Mouse (Mus musculus) stomach, embryonic 16.5 days (tissue): ENCODE data around the gene Tsen15. TPM values are rescaled to one million over a fixed set of nuclear protein-coding genes. Genes with fewer than 3 reads are reported as not detected.

Experiments used
- ATAC-seq: fragments of 200-750 bp; cut with Nextera tagmentation; 2 replicates; pipeline ENCODE4 v1.8.0; 2017; ENCODE audit warnings: moderate number of reproducible peaks, moderate TSS enrichment; ENCODE audit not compliant: insufficient read depth, low FRiP score
- H3K27ac ChIP-seq: fragments of 300-500 bp; sonication (generic); 2 replicates; pipeline ENCODE4 v1.5.1; 2014; ENCODE audit warnings: low read length
- H3K27me3 ChIP-seq: fragments of 300-500 bp; sonication (generic); 2 replicates; pipeline ENCODE4 v1.6.1; 2014; ENCODE audit warnings: low read length, control low read depth, mixed read lengths; ENCODE audit not compliant: control insufficient read depth, insufficient read depth
- H3K36me3 ChIP-seq: fragments of 300-500 bp; sonication (generic); 2 replicates; pipeline ENCODE4 v1.6.1; 2014; ENCODE audit warnings: low read length; ENCODE audit not compliant: control insufficient read depth, insufficient read depth
- H3K4me1 ChIP-seq: fragments of 300-500 bp; sonication (generic); 2 replicates; pipeline ENCODE4 v1.6.1; 2014; ENCODE audit warnings: low read length, control low read depth, mixed read lengths; ENCODE audit not compliant: control insufficient read depth, insufficient read depth
- H3K4me2 ChIP-seq: fragments of 300-500 bp; sonication (generic); 2 replicates; pipeline ENCODE4 v1.6.1; 2014; ENCODE audit warnings: low read depth, low read length, mixed read lengths
- H3K4me3 ChIP-seq: fragments of 300-500 bp; sonication (generic); replicated peaks from 2 replicates; pipeline ENCODE4 v1.5.1; 2014; ENCODE audit warnings: mild to moderate bottlenecking, low read length
- H3K9ac ChIP-seq: fragments of 300-500 bp; sonication (generic); 2 replicates; pipeline ENCODE4 v1.6.1; 2014; ENCODE audit warnings: low read length
- H3K9me3 ChIP-seq: fragments of 300-500 bp; sonication (generic); replicated peaks from 2 replicates; pipeline ENCODE4 v1.6.1; 2016; ENCODE audit warnings: low read length, control low read depth; ENCODE audit not compliant: control insufficient read depth
- WGBS: fragments of 180-500 bp; shearing (Covaris S2); extraction: QIAGEN DNeasy Blood & Tissue Kit; methylation state at CpG from one replicate; pipeline ENCODE4 v1.1.7; 2014; 5-methylcytosine and 5-hydroxymethylcytosine counted together
- polyA plus RNA-seq: library from polyadenylated mRNA; unstranded; fragments of >200 nt; fragmentation: Nextera tagmentation; extraction: Ambion mirVana; gene quantifications from 2 replicates; pipeline ENCODE4 v1.2.1, GENCODE M21; 2015

The Tsen15 gene
- 54.3 and 62.3 TPM in 2 replicates for polyA plus RNA-seq

- under 1% methylated on average over 57 of the region's 57 CpGs for WGBS
- Histone ChIP-seq H3K9me3 (no peaks in the 10 kb centered on the region), H3K4me1 (0 out of 2 replicates have a peak, but pooled peaks cover 5% of the 10 kb centered on the region), H3K36me3 (no peaks in the 10 kb centered on the region), H3K4me3 (peak within 1 kb of the TSS; percentile 93), H3K27ac (peak within 1 kb of the TSS; percentile 46; the same call in 1 of the 2 replicates), H3K9ac (peak within 1 kb of the TSS; percentile 96), H3K27me3 (no peaks in the 10 kb centered on the region), H3K4me2 (peak within 1 kb of the TSS; percentile 79)
- peak; percentile 99 for ATAC-seq
These were observed at the start of gene Tsen15 for GRCm38 (mm10) chr1:152386188-152386835. Gene Tsen15, minus strand, starts transcription at chr1:152386688.

- Histone ChIP-seq H3K27ac (no peak overlapping the region), H3K36me3 (no peaks in the 10 kb centered on the region), H3K27me3 (no peaks in the 10 kb centered on the region), H3K4me2 (no peak overlapping the region), H3K4me3 (no peak overlapping the region), H3K4me1 (no peaks in the 10 kb centered on the region), H3K9ac (no peak overlapping the region), H3K9me3 (no peaks in the 10 kb centered on the region)
- 62% methylated on average over 4 of the region's 4 CpGs for WGBS
- no peak for ATAC-seq
These were observed 47.7 kb upstream of the Tsen15 start for GRCm38 (mm10) chr1:152434166-152434565.

DNA sequence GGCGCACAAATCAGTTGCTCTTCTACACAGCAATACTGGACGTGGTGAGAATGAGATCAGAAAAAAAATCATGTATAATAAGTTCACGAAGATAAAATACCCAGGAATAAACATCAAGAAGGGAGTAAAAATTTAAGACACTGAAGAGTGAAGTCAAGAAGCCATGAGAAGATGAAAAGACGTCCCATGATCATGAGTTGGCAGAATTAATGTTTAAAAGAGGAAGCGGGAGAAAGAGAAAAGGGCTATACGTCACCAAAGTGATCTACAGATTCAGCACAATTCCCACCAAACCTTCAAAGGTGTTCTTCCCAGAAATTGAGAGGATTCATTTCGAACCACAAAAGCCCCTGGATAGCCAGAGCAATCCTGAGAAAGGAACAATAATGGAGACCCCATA lies 43.3 kb upstream of the Tsen15 start:
- 81% methylated on average over 7 of the region's 7 CpGs for WGBS
- no peak for ATAC-seq
- Histone ChIP-seq H3K36me3 (no peaks in the 10 kb centered on the region), H3K27me3 (no peaks in the 10 kb centered on the region), H3K4me3 (no peak overlapping the region), H3K27ac (no peak overlapping the region), H3K9me3 (no peaks in the 10 kb centered on the region), H3K4me1 (no peaks in the 10 kb centered on the region), H3K4me2 (no peak overlapping the region), H3K9ac (no peak overlapping the region)

DNA sequence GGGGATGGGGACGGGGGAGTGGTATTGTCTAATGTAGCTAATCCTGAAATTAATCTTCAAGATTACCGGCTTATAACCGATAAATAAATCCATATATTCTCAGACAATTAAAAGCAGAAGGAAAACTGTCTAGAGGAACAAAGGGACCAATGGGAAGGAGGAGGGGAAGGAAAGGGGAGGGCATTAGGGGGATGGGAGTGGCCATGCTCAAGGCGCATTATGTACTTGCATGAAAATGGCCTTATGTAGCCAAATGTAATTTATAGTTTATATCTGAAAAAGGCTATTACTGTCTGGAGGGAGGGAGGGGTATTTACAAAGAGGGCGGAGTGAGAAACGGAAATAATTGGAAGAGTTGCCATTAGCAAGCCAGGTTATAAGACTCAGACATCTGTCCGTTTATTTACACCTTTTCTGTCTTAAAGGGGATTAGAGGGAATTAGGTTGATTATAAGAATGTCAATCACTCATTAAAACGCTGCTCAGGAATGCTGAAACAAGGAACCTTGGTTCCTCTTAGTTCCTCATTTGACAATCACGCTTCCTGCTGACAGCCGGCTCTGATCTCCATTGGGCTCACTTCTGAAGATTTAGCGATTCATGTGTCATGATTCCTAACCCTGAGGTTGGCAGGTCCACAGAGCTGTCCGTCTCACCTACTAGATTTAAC lies 41.6 kb upstream of the Tsen15 start:
- Histone ChIP-seq H3K4me3 (no peak overlapping the region; the same call in 1 of the 2 replicates), H3K27ac (no peak overlapping the region), H3K36me3 (no peaks in the 10 kb centered on the region), H3K4me1 (no peaks in the 10 kb centered on the region), H3K9me3 (no peaks in the 10 kb centered on the region), H3K27me3 (no peaks in the 10 kb centered on the region), H3K4me2 (peak overlapping the region; percentile 32; the same call in 1 of the 2 replicates), H3K9ac (no peak overlapping the region)
- no peak for ATAC-seq
- 45% methylated on average over 12 of the region's 12 CpGs for WGBS

- Histone ChIP-seq H3K9me3 (no peaks in the 10 kb centered on the region), H3K27ac (no peak overlapping the region), H3K27me3 (no peaks in the 10 kb centered on the region), H3K4me2 (no peak overlapping the region), H3K9ac (no peak overlapping the region), H3K4me1 (no peaks in the 10 kb centered on the region), H3K4me3 (no peak overlapping the region), H3K36me3 (no peaks in the 10 kb centered on the region)
- WGBS: 84% methylated on average over 3 of the region's 3 CpGs
- ATAC-seq: no peak
These were observed 36.6 kb upstream of the Tsen15 start for GRCm38 (mm10) chr1:152423052-152423451.

GRCm38 (mm10) chr1:152422295-152422694 lies 35.8 kb upstream of the Tsen15 start:
- no peak overlapping the region for H3K4me2 ChIP-seq
- WGBS: 51% methylated on average over 3 of the region's 3 CpGs
- H3K27me3 ChIP-seq: no peaks in the 10 kb centered on the region
- no peak overlapping the region for H3K9ac ChIP-seq
- ATAC-seq: no peak
- H3K4me1 ChIP-seq: no peaks in the 10 kb centered on the region
- H3K9me3 ChIP-seq: no peaks in the 10 kb centered on the region
- H3K27ac ChIP-seq: no peak overlapping the region
- H3K4me3 ChIP-seq: no peak overlapping the region
- no peaks in the 10 kb centered on the region for H3K36me3 ChIP-seq

DNA sequence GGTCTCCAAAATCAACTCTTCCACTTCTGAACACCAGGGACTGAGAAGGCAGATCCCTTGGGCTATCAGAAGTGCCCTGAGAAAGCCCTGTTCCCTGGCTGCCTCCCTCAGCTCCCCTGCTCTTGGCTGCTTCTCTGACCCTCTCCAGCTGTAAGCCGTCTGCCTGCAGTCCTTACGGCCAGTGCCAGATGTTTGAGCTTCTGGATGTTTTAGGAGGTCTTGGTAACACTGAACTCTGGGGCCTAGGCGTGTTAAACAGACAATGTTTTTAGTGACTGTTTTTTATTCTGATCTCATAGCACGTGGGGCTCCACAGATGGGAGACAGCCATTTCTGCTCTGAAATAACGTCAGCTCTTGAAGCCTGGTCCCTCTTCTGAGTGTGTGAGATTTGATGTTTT lies 31.1 kb upstream of the Tsen15 start:
- Histone ChIP-seq H3K4me3 (no peak overlapping the region), H3K36me3 (no peaks in the 10 kb centered on the region), H3K4me2 (no peak overlapping the region), H3K27me3 (no peaks in the 10 kb centered on the region), H3K9me3 (no peaks in the 10 kb centered on the region), H3K27ac (no peak overlapping the region), H3K4me1 (peaks cover 5% of the 10 kb centered on the region), H3K9ac (no peak overlapping the region)
- ATAC-seq: peak; percentile 87
- 24% methylated on average over 5 of the region's 5 CpGs for WGBS

- Histone ChIP-seq H3K9me3 (no peaks in the 10 kb centered on the region; the same call in 1 of the 2 replicates), H3K36me3 (no peaks in the 10 kb centered on the region), H3K27ac (no peak overlapping the region), H3K4me1 (peaks cover 5% of the 10 kb centered on the region), H3K27me3 (no peaks in the 10 kb centered on the region), H3K4me3 (no peak overlapping the region), H3K4me2 (no peak overlapping the region), H3K9ac (no peak overlapping the region)
- peak; percentile 35; the same call in 1 of the 2 replicates for ATAC-seq
- 50% methylated on average over 13 of the region's 13 CpGs for WGBS
These were observed 29.9 kb upstream of the Tsen15 start for GRCm38 (mm10) chr1:152416306-152416904.

GRCm38 (mm10) chr1:152414451-152414850 lies 28.0 kb upstream of the Tsen15 start:
- H3K9ac ChIP-seq: no peak overlapping the region
- no peaks in the 10 kb centered on the region; the same call in 1 of the 2 replicates for H3K9me3 ChIP-seq
- H3K4me1 ChIP-seq: peaks cover 5% of the 10 kb centered on the region
- no peak overlapping the region for H3K4me3 ChIP-seq
- H3K27me3 ChIP-seq: no peaks in the 10 kb centered on the region
- H3K27ac ChIP-seq: no peak overlapping the region
- ATAC-seq: no peak
- H3K36me3 ChIP-seq: no peaks in the 10 kb centered on the region
- 75% methylated on average over 10 of the region's 10 CpGs for WGBS
- no peak overlapping the region for H3K4me2 ChIP-seq
